Mouse (Mus musculus) C2C12 (cell line): Measurements from ENCODE around the gene Nfatc2ip. TPM values are rescaled to one million over a fixed set of nuclear protein-coding genes. Genes with fewer than 3 reads are reported as not detected.

Experiments
- H3K27me3 ChIP-seq: one replicate; pipeline ENCODE4 v1.6.1; 2011; ENCODE audit not compliant: control insufficient read depth, insufficient read depth, insufficient read length
- H3K36me3 ChIP-seq: one replicate; pipeline ENCODE4 v1.6.1; 2011; ENCODE audit not compliant: control insufficient read depth, insufficient read depth
- H3K4me3 ChIP-seq: one replicate; pipeline ENCODE4 v1.5.1; 2011; ENCODE audit warnings: mild to moderate bottlenecking, control low read depth; ENCODE audit not compliant: poor library complexity, insufficient read depth, severe bottlenecking
- H3K79me2 ChIP-seq: one replicate; pipeline ENCODE4 v1.6.1; 2011; ENCODE audit not compliant: control insufficient read depth, insufficient read depth
- H3K79me3 ChIP-seq: one replicate; pipeline ENCODE4 v1.6.1; 2011; ENCODE audit warnings: low read depth, control low read depth
- H3ac ChIP-seq: one replicate; pipeline ENCODE3; 2011; ENCODE audit warnings: low read depth; ENCODE audit not compliant: control insufficient read depth, insufficient read length
- CEBPB ChIP-seq: IDR thresholded peaks from one replicate; pipeline ENCODE4 v1.6.1; 2011; ENCODE audit warnings: low read depth, mild to moderate bottlenecking, control low read depth, moderate library complexity
- CTCF ChIP-seq: IDR thresholded peaks from one replicate; pipeline ENCODE4 v1.5.1; 2011; ENCODE audit not compliant: control insufficient read depth, insufficient read depth, insufficient read length
- FOSL1 ChIP-seq: IDR thresholded peaks from one replicate; pipeline ENCODE4 v1.8.0; 2011; ENCODE audit warnings: mild to moderate bottlenecking, low read length; ENCODE audit not compliant: poor library complexity, insufficient read depth, severe bottlenecking
- MAX ChIP-seq: IDR thresholded peaks from one replicate; pipeline ENCODE4 v1.6.1; 2011; ENCODE audit warnings: mild to moderate bottlenecking, control low read depth
- MYOD1 ChIP-seq: IDR thresholded peaks from one replicate; pipeline ENCODE4 v1.6.1; 2011; ENCODE audit warnings: low read depth; ENCODE audit not compliant: control insufficient read depth, insufficient read length
- MYOG ChIP-seq: IDR thresholded peaks from one replicate; pipeline ENCODE4 v1.6.1; 2011; ENCODE audit not compliant: control insufficient read depth, insufficient read length; ENCODE audit errors: extremely low read depth
- USF1 ChIP-seq: IDR thresholded peaks from one replicate; pipeline ENCODE4 v1.6.1; 2011; ENCODE audit warnings: low read depth, mild to moderate bottlenecking, control low read depth, moderate library complexity
- polyA plus RNA-seq: library from polyadenylated mRNA; unstranded; fragments of >200 nt; fragmentation: generic; extraction: Trizol; gene quantifications from one replicate; pipeline ENCODE4 v1.2.1, GENCODE M21; 2012; ENCODE audit warnings: missing spikeins

Nfatc2ip gene
- polyA plus RNA-seq, 1 experiment, result 6.2 TPM

DNA sequence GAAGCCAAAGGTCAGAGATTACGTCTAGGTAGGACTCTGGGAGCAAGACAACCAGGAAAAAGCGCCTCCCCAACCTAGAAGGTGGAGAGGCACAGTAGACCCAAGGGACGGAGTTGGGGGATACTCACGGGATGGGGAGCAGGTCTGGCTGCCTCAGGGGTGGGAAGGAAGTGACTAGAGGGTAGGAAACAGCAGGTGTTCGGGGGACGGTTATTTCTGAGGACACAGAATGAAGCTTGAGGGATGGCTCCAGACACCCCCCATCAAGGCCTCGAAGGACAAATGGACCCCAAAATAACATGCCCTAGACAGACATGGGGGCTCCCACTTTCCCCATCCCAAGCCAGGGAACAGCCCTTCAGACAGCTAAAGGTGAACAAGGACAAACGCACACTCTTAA lies 28.2 kb downstream of the Nfatc2ip start:
- Histone ChIP-seq H3K79me2 (no peaks in the 10 kb centered on the region), H3K36me3 (no peaks in the 10 kb centered on the region), H3K4me3 (no peak overlapping the region), H3K79me3 (no peaks in the 10 kb centered on the region), H3K27me3 (no peaks in the 10 kb centered on the region), H3ac (no peak overlapping the region)
- TF ChIP-seq CTCF (no peak), MYOD1 (no peak), MYOG (no peak), FOSL1 (no peak), CEBPB (no peak), MAX (no peak), USF1 (no peak)

GRCm38 (mm10) chr7:126367636-126368035 lies 28.9 kb downstream of the Nfatc2ip start:
- TF ChIP-seq MAX, result no peak
- TF ChIP-seq CTCF, result no peak
- no peak for TF ChIP-seq FOSL1
- TF ChIP-seq MYOD1, result no peak
- no peak for TF ChIP-seq MYOG
- no peak for TF ChIP-seq CEBPB
- no peak for TF ChIP-seq USF1
- H3ac ChIP-seq, result no peak overlapping the region
- no peaks in the 10 kb centered on the region for H3K36me3 ChIP-seq
- H3K79me3 ChIP-seq, result no peaks in the 10 kb centered on the region
- no peaks in the 10 kb centered on the region for H3K27me3 ChIP-seq
- H3K4me3 ChIP-seq, result no peak overlapping the region
- H3K79me2 ChIP-seq, result no peaks in the 10 kb centered on the region

DNA sequence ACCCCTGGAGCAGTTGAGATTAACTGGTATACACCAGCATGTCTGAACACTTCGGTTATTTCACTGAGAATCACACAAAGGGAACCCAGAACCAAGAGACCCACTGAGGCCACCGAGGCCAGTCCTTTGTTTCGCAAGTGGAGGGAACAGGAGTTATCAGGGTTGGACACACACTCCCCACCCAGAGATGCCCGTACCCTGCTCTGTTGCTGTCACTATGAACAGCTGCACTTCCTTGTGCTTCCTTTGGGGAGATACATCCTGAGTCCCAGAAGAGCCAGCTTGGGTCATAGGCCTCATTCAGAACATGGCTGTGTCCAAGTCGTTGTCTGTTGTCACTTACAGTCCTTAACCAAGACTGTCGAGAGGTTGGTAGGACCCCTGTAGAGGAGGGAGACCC lies 33.5 kb downstream of the Nfatc2ip start:
- no peaks in the 10 kb centered on the region for H3K36me3 ChIP-seq
- no peaks in the 10 kb centered on the region for H3K79me3 ChIP-seq
- TF ChIP-seq USF1 (no peak), CEBPB (no peak), MYOD1 (no peak), MAX (no peak), MYOG (no peak), FOSL1 (no peak), CTCF (no peak)
- H3K4me3 ChIP-seq, result no peak overlapping the region
- no peak overlapping the region for H3ac ChIP-seq
- no peaks in the 10 kb centered on the region for H3K27me3 ChIP-seq
- no peaks in the 10 kb centered on the region for H3K79me2 ChIP-seq

DNA sequence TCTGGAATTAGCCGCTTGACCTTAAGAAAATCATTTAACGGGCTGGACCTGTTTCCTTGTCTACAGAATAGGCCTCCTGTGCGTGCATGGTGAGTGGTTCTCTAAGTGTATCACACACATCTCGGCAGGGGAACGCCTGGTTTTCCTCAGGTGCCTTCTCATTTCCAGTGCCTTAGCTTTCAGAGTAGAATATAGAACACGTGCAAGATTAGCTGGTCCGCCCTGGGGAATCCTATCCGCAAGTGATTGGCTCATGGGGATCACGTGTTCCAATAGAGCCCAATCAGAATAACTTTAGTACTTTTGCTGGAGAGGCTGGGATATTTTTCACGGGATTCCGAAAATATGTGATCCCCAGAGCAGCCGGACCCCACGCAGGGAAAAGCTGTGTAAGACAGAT lies 37.5 kb downstream of the Nfatc2ip start:
- Histone ChIP-seq H3K4me3 (no peak overlapping the region), H3K79me3 (no peaks in the 10 kb centered on the region), H3K79me2 (no peaks in the 10 kb centered on the region), H3K36me3 (no peaks in the 10 kb centered on the region), H3K27me3 (peaks cover 3% of the 10 kb centered on the region), H3ac (no peak overlapping the region)
- TF ChIP-seq USF1, result peak; percentile 94
- no peak for TF ChIP-seq FOSL1
- TF ChIP-seq CEBPB, result no peak
- TF ChIP-seq MYOD1, result no peak
- TF ChIP-seq MYOG, result no peak
- TF ChIP-seq MAX, result no peak
- no peak for TF ChIP-seq CTCF

- Histone ChIP-seq H3K27me3 (peaks cover 8% of the 10 kb centered on the region), H3K79me2 (no peaks in the 10 kb centered on the region), H3ac (no peak overlapping the region), H3K4me3 (no peak overlapping the region), H3K36me3 (no peaks in the 10 kb centered on the region), H3K79me3 (no peaks in the 10 kb centered on the region)
- no peak for TF ChIP-seq USF1
- TF ChIP-seq FOSL1, result no peak
- TF ChIP-seq MAX, result no peak
- TF ChIP-seq CEBPB, result no peak
- TF ChIP-seq MYOD1, result no peak
- no peak for TF ChIP-seq MYOG
- no peak for TF ChIP-seq CTCF
These were observed 38.1 kb downstream of the Nfatc2ip start for GRCm38 (mm10) chr7:126358413-126358812.

DNA sequence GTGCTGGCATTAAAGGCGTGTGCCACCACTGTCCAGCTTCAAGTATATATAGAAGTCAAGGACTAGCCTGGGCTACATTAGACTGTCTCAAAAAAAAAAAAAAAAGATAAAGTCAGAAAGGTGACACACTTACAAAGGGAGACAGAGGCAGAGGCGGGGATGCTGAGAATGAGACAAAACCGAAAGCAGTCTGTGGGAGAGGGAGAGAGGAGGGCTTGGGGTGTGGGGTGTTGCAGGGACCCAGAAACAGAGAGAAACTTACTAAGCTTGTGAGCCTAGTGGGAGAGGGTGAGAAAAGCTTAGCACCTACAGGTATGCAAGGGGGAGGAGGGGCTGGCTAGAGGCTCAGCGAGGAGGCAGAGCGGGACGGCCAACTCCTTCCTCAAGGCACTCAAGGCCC lies 38.7 kb downstream of the Nfatc2ip start:
- TF ChIP-seq MAX, result no peak
- no peak for TF ChIP-seq CEBPB
- no peak for TF ChIP-seq CTCF
- no peak for TF ChIP-seq MYOG
- TF ChIP-seq FOSL1, result no peak
- no peak for TF ChIP-seq MYOD1
- TF ChIP-seq USF1, result no peak
- H3K79me2 ChIP-seq, result no peaks in the 10 kb centered on the region
- peaks cover 10% of the 10 kb centered on the region for H3K27me3 ChIP-seq
- H3ac ChIP-seq, result no peak overlapping the region
- H3K4me3 ChIP-seq, result no peak overlapping the region
- H3K36me3 ChIP-seq, result no peaks in the 10 kb centered on the region
- H3K79me3 ChIP-seq, result no peaks in the 10 kb centered on the region
